Mouse (Mus musculus): Measurements from ENCODE around the gene Ptprd.

GRCm38 (mm10) chr4:76459621-76460020 lies 1752.1 kb downstream of the Ptprd start:
- no peak for TF ChIP-seq FOSL1 (IDR thresholded peaks at IDR 0.05; ENCODE audit: insufficient read depth, low read length, poor library complexity, severe bottlenecking)
- no peak for TF ChIP-seq CTCF (IDR thresholded peaks at IDR 0.05; ENCODE audit: control insufficient read depth, insufficient read depth, insufficient read length)
- no peak for TF ChIP-seq CEBPB (IDR thresholded peaks at IDR 0.05; ENCODE audit: low read depth)
- no peak for TF ChIP-seq USF1 (IDR thresholded peaks at IDR 0.05; ENCODE audit: low read depth)
- no peak for TF ChIP-seq MYOD1 (IDR thresholded peaks at IDR 0.05; ENCODE audit: control insufficient read depth, insufficient read length, low read depth)
- TF ChIP-seq MAX (IDR thresholded peaks at IDR 0.05) = no peak
